Mouse (Mus musculus) B cell, adult 62 days (primary cell): ENCODE results near the gene Prdm8. TPM values are rescaled to one million over a fixed set of nuclear protein-coding genes. Genes with fewer than 3 reads are reported as not detected.

ENCODE experiments used
- total RNA-seq: library from RNA; stranded (reverse); gene quantifications from 4 replicates; pipeline ENCODE4 v1.2.4, GENCODE M21; 2023

Prdm8 gene
- 0.13 to 0.24 TPM (median 0.15 TPM) in 3 of 4 replicates, not detected in the other for total RNA-seq

DNA sequence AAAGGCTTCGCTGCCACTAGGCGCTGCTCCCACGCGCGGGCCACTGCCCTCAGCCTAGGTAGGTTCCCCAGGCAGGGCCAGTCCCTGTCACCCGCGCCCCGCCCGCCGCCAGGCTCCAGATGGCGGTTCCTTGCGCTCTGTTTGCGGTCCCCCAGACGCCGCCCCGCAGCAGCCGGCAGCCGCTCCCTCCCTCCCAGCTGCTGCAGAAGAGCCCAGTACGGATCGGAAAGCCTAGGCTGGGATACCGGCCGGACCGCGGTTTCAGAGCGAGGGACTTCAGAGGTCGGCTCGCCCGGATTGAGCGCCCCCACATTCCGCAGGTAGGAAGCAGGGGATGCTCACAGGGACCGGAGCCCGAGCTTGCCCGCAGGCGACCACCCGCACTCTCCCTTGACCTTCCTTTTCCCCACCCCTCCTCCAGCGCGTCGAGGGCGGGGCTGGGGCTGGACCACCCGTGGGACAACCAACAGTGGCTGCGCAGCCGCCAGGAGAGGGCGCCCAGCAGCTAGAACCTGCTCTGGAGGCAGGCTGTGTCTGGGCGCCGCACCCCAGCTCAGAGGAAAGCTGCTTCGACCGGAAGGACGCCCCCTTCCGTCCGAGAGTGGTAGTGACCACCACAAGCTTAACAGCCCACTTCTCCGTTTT lies at the start of gene Prdm8:
Gene Prdm8, plus strand, starts transcription at position 19 of the 645 bp plus-strand sequence.

Other genes with a start within 250 kb of the Prdm8 start
- gene Antxr2, start 136.2 kb upstream of the Prdm8 start, total RNA-seq = 32.9 to 37.5 TPM (median 34.5 TPM) in 4 replicates
- gene Fgf5, start 87.0 kb downstream of the Prdm8 start, total RNA-seq = not detected in 4 replicates
- not detected in 4 replicates for gene Cfap299, start 162.1 kb downstream of the Prdm8 start, total RNA-seq